Mouse (Mus musculus) neutrophil, adult 83 days (primary cell): Measurements from ENCODE around the gene Htr1f. TPM values are rescaled to one million over a fixed set of nuclear protein-coding genes. Genes with fewer than 3 reads are reported as not detected.

ENCODE experiments used
- total RNA-seq, 2 experiments: library from RNA; stranded (reverse); gene quantifications; one replicate each; pipeline ENCODE4 v1.2.4; 2023

The Htr1f gene
- total RNA-seq, result not detected

DNA sequence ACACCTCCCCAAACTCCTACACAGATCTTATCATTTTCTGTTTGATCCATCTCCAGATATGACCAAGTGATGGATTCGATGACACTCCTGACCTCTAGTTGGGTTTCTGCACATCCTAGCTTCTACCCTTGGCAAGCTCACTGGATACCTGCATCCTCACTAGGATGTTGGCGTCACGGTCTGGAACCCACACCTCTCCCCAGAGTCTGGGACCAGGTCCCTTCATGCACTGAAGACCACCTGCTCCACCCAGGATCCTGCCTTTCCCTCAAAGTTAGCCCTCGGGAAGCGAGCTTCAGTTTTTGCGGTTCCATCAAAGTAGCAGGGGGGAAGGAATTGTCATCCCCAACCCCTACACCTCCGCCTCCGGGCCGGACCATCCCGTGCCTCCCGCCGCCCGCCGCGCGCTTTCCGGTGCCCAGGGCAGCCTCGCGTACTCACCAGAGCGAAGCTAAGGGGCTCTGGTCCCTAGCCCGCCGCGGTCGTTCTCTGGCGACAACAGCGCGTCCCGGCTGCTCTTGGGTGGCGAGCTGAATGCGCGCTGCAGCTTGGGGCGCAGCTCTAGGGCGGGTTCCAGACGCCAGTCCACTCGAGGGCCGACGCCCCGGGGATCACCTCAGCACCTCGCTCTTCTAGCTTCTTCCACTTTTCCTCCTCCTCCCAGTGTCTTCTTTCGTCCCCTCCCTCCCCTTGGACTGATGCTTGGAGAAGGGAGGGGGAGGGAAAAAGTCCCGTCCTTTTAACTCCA lies at the start of gene Htr1f:
Gene Htr1f (minus strand): TSS at position 671 of the 748 bp plus-strand sequence.

